Mouse (Mus musculus) spleen, postnatal 10 days (tissue): ENCODE measurements around the gene Ms4a6b.
"Not testable (repeated sequence)": the region's sequence is repeated elsewhere in the genome, so short reads cannot be mapped to it uniquely, and the experiment has no call there.

Source experiments
- DNase-seq, 2 experiments: peaks; one replicate each; pipeline ENCODE4 v3.0.0; 2021 to 2022; ENCODE audit warnings: low spot score in 2 of 2

Gene Ms4a6b

DNA sequence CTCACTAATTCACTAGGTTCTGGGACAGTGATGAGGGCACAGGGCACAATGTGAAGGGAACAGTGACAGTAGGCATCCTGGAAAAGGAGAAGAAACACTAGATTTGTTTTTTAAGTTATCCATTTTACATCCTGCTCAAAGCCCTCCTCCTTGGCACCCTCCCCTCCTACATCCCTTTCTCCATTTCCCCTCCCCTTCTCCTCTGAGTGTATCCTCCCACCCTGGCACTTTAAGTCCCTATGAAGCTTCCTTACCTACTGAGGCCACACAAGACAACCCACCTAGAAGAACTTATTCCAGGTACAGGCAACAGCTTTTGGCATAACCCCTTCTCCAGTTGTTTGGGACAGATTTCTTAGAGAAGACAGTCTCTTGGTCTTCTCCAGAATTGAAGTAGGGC, at the start of gene Ms4a6b:
Gene Ms4a6b (plus strand): TSS at position 267 of the 400 bp plus-strand sequence.
- no peak for DNase-seq

DNA sequence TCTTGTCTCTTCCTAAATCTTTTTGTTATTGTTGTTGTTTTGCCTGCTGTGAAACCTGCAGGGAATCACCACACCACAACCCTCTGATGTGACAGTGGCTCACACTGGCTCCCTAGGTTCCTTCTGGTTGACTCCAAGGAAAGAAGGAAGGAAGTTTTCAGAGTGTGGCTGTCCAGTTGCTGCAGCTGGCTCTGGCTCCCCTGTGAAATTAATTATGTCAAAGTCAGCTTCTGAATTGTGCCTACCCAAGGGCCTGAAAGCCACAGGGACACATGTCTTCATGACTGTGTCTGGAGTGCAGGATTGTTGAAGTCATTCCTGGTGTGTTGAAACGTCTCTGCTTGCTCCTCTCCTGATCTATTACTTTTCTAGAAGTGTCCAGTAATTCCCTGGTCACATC, 48.0 kb upstream of the Ms4a6b start:
- DNase-seq: not testable (repeated sequence)

DNA sequence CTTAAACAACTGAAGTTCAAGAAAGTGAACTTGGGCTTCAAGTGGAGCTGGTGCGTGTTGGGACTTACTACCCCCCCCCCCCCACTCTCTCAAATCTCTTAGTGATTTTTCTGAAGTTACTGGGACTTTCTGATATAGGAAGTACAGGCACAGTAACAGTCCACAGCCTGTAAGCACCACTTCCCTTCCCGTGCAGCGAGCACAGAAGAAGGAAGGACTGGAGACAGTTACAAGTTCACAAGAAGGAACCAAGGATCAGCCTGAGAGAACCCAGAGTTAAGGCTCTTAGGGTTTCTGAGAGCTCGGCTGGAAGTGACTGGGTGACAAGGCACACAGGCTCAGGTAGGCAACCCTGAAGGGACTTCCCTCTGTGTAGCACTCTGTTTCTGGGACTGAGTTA, 47.1 kb upstream of the Ms4a6b start, which contains the start of gene Ms4a6c:
Gene Ms4a6c (plus strand): TSS at position 152 of the 400 bp plus-strand sequence.
- DNase-seq: not testable (repeated sequence)

DNA sequence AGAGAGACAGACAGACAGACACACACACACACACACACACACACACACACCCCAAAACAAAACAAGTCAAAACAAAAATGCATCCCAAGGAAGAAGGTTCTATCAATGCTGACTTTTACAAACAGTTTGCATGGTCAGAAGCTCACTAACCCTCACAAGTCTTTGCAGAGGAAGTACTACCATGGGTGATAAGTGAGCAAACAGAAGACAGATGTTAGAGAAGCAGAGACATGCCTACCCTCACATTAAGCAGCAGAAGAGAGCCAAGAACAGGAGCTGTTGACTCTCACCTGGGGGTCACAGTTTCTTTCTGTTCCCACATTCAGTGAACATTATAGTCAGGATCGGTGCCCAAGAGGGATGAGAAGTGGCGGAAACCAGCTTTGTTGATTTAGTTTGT, 36.6 kb upstream of the Ms4a6b start:
- DNase-seq: no peak

DNA sequence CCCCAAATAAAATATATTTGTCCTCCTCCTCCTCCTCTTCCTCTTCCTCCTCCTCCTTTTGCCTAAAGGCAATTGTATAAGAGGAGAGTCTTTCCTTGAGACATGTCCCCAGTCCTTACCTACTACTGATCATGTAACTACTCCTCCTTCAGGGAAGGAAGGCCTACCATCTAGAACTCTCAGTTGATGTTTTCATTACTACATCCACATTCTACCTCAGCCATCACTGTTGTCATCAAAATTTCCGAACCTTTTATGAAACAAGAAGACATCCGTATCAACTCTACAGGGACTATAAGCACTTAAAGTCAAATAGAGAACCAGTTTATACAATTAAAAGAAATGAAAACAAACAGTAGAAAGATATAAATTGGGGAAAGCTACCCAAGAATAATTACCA, 33.6 kb upstream of the Ms4a6b start:
- no peak for DNase-seq

GRCm38 (mm10) chr19:11483941-11484340, 32.4 kb upstream of the Ms4a6b start:
- no peak for DNase-seq

GRCm38 (mm10) chr19:11484388-11484787, 31.9 kb upstream of the Ms4a6b start:
- no peak for DNase-seq

- DNase-seq: no peak
Measured at GRCm38 (mm10) chr19:11485266-11485665, 31.0 kb upstream of the Ms4a6b start.

- DNase-seq: no peak
Measured at GRCm38 (mm10) chr19:11485746-11486145, 30.6 kb upstream of the Ms4a6b start, which contains the start of gene Gm8369. Gene Gm8369, plus strand, starts transcription at chr19:11485938.

GRCm38 (mm10) chr19:11486599-11486998, 29.7 kb upstream of the Ms4a6b start:
- no peak for DNase-seq

DNA sequence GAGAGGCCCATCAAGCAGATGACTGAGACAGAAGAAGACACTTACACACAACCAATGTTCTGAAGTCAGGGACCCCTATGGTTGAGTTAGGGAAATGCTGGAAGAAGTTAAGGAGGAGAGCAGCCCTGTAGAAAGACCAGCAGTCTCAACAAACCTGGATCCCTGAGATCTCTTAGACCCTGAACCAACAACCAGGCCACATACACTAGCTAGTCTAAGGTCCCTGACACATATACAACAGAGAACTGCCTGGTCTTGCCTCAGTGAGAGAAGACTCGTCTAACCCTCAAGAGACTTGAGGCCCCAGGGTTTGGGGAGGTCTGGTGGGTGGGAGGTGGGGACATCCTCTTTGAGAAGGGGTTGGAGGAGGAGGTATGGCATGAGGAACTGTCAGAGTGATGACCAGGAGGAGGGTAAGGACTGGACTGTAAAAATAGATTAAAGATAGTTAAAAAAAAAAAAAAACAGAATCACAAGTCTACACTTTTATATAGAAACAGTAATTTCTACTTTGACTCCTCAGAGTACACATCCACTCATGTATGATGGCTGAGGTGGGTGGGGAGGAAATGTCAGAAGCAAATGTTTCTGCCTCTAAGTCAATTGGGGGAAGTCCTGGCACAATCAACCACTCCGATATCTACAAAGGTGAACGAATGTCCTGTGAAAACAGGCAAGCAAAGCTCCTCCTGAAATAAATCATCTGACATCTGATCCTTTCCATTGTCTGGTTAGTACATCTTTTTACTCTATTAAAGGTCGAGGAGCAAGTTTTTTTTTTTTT, 24.7 kb upstream of the Ms4a6b start:
- DNase-seq: peak in 1 of 2 experiments; percentile 39

DNA sequence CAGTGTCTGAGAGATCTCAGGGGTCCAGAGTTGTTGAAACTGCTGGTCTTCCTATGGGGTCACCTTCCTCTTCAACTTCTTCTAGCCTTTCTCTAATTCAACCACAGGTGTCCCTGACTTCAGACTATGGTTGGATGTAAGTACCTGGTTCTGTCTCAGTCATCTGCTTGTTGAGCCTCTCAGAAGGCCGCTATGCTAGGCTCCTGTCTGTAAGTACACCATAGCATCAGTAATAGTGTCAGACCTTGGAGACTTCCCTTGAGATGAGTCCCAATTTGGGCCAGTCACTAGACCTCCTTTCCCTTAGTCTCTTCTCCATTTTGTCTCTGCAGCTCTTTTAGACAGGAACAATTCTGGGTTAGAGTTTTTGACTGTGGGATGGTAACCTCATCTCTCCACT, 23.6 kb upstream of the Ms4a6b start:
- no peak for DNase-seq

DNA sequence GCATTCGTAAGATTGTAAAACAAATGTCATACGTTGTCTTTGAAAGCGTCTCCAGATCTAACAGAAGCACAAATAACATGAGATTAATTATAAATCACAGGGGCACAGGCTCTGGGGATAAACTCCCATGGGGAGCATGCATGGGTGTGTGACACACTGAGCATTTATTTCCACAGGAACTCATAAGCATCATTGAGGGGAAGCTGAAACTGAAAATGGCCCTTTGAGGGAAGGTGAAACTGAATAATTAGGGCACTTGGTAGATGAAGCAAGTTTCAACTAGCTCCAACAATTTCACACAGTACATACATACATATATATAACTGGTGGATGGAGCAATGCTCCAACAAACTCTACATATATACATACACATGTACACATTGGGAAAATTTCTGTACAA, 21.8 kb upstream of the Ms4a6b start:
- DNase-seq: no peak

GRCm38 (mm10) chr19:11496361-11496760, 20.0 kb upstream of the Ms4a6b start:
- DNase-seq: no peak

DNA sequence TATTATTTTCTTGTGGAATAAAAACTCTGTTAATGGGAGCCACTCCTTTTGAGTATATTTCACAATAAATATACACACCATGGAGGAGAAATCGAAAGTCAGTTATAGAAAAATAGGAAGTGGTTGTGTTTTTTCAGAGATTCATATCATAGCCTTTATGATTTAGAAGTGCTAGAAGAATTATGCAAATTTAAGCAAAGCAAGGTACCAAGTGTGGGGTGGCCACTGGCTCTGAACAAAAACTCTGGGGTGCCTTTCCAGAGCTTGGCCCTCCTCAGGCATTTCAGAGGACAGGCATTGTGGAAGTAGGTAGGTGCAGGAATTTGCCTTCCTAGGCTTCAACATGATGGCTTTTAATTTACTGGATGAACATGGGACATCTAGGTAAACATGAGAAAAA, 19.0 kb upstream of the Ms4a6b start:
- not testable (repeated sequence) for DNase-seq

GRCm38 (mm10) chr19:11500796-11501195, 15.5 kb upstream of the Ms4a6b start:
- no peak for DNase-seq

GRCm38 (mm10) chr19:11501326-11501725, 15.0 kb upstream of the Ms4a6b start:
- DNase-seq: no peak

DNA sequence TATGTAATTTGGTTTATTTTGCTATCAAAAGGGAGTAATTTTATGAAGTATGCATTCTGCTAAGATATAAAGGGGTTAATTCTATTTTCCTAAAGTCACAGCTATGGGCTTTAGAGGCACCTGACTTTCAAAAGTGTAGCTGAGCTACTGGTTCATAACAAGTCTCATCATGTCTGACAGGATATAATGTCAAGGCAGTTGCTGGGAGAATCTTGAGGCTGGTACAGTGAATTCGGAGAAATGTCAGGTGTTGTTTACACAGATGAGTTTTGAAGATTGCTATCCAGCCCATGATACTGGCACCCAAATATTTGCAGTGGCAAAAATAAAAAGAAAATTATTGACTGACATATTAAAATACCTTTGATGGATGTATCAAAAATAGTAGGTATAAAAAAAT, 11.5 kb upstream of the Ms4a6b start:
- DNase-seq: no peak

DNA sequence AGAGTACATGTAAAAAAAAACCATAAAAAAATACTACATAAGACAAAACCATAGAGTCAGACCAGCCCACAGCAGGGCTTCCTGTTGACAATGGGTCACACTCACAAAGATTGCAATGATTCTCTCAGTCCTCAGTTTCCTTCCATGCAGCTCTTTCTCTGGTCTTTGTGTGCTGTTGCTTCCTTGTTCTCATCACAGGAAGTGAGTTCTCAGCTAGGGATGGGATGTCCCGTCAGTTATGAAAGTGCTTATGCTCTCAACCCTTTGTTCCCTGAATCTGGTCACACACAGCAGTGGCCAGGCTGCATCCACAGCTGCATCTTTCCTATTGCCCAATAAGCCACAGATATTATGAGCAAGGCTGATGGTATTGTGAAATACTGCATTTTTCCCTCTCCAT, 2.9 kb upstream of the Ms4a6b start:
- DNase-seq: no peak

DNA sequence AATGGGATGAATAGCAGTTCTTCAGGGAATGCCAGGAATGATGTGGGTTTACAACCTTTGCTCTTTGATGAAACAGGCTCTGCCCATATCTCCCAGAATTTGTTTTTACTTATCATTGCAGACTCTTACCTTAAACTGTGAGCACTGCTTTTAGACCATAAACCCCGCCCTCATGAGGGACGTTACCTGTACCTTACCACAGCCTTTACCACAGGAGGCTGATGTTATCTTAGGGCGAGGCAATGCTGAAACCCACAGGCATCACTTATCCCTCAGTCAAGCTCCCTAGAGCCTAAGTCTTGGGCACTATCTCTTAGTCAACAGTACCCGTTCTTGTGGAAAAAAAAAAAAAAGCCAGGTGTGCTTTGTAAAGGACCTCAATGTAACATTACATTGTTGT, 533 bp downstream of the Ms4a6b start:
- peak in 1 of 2 experiments; percentile 23 for DNase-seq

DNA sequence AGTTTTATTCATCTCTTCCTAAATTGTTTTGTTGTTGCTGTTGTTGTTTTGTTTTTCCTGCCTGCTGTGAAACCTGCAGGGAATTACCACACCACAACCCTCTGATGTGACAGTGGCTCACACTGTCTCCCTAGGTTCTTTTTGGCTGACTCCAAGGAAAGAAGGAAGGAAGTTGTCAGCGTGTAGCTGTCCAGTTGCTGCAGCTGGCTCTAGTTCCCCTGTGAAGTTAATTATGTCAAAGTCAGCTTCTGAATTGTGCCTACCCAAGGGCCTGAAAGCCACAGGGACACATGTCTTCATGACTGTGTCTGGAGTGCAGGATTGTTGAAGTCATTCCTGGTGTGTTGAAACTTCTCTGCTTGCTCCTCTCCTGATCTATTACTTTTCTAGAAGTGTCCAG, 1.1 kb downstream of the Ms4a6b start:
- DNase-seq: not testable (repeated sequence)

GRCm38 (mm10) chr19:11518356-11518755, 2.0 kb downstream of the Ms4a6b start:
- not testable (repeated sequence) for DNase-seq

GRCm38 (mm10) chr19:11520146-11520545, 3.8 kb downstream of the Ms4a6b start:
- no peak for DNase-seq

DNA sequence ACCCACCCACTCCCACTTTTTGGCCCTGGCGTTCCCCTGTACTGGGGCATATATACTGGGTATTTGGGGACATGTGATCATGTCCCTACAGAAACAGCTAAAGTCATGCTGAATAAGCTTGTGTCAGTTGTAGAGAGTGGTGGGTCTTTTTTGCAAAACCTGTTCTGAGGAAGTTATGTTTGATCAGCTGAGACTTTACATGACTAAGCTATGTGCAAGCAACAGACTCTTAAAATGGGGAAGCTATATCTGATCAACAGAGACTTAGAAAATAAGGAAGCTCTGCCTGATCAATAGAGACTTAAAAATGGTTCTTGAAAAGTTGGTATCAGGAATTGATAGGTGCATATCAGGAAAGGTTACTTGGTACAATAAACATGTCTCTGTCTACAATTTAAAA, 17.1 kb downstream of the Ms4a6b start:
- DNase-seq: no peak
